Mouse (Mus musculus) B cell, adult 62 days (primary cell): ENCODE data around the gene Hpdl. TPM values are rescaled to one million over a fixed set of nuclear protein-coding genes. Genes with fewer than 3 reads are reported as not detected.

Source experiments
- total RNA-seq: library from RNA; stranded (reverse); gene quantifications from 4 replicates; pipeline ENCODE4 v1.2.4, GENCODE M21; 2023

The Hpdl gene
- total RNA-seq: not detected in 4 replicates

GRCm38 (mm10) chr4:116821694-116822016, at the start of gene Hpdl:
TSS of gene Hpdl (minus strand) at chr4:116821707.

DNA sequence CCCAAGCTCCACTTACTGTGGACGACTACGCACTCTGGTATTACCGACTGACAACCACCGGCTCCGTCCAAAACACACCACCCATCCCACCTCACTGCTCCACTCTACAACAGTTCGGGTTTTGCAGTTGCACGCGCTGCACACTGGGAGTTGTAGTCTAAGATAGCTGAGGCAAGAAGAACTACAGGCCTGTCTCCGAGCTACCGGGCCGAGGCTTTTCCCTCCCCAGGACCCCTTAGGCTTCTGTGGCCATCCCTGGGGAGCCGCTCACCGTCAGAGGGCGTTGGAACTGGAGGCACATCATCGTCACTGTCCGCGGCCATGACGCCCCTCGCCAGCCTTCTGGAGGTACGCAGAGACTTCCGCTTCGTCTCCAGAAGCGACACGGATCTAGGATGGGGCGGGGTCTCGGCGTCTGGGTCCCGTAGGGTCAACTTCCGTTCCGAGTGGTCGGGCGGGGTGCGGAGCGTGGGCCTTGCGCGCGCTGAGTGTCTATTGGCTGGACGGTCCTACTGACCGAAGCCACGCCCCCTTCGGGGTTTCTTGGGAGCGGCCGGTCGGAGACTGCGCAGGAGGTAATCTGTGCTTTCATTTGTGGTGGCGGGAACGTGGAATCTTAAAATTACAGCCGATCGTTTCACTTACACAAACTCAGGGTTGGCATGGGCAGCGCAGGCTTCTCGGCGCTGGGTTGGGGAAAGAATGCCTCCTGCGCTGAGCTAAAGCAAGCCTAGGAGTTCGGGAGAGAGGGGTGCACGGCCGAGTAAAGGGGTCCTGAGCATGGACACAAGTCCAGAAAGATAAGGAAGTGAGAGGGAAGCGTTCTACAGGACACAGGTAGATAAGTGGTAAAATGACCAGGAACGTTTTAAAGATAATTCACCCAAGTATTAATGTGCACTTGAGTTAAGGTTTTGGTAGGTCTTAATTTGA, 14.0 kb downstream of the Hpdl start, which contains the start of the genes Toe1 and Mutyh:
Gene Toe1 (minus strand): TSS at position 444 of the 933 bp plus-strand sequence.
Gene Mutyh (plus strand): TSS at position 527 of the 933 bp plus-strand sequence.

Other genes starting within 250 kb of the Hpdl start
- gene Ccdc17, start 225.1 kb downstream of the Hpdl start, total RNA-seq: 17.6 to 22.3 TPM (median 18.6 TPM) in 4 replicates
- 64.6 to 72.9 TPM (median 68.7 TPM) in 4 replicates for gene Nasp, start 193.8 kb downstream of the Hpdl start, total RNA-seq
- gene Akr1a1, start 170.0 kb downstream of the Hpdl start, total RNA-seq: 168 to 183 TPM (median 175 TPM) in 4 replicates
- 156 to 175 TPM (median 166 TPM) in 4 replicates for gene Prdx1, start 136.2 kb downstream of the Hpdl start, total RNA-seq
- gene Mmachc, start 113.3 kb downstream of the Hpdl start, total RNA-seq: 3.4 to 7.5 TPM (median 5.3 TPM) in 4 replicates
- 16.2 to 32.2 TPM (median 20.9 TPM) in 4 replicates for gene Ccdc163, start 113.2 kb downstream of the Hpdl start, total RNA-seq
- gene Tesk2, start 100.8 kb downstream of the Hpdl start, total RNA-seq: 10.7 to 12.8 TPM (median 12.6 TPM) in 4 replicates
- 44.6 to 53.4 TPM (median 47.2 TPM) in 4 replicates for gene Toe1, start 14.1 kb downstream of the Hpdl start, total RNA-seq
- gene Mutyh, start 14.0 kb downstream of the Hpdl start, total RNA-seq: 17.0 to 26.9 TPM (median 20.9 TPM) in 4 replicates
- not detected in 4 replicates for gene Zswim5, start 55.7 kb upstream of the Hpdl start, total RNA-seq
- gene Urod, start 172.7 kb upstream of the Hpdl start, total RNA-seq: 37.9 to 51.1 TPM (median 44.8 TPM) in 4 replicates
- gene Hectd3, start 173.6 kb upstream of the Hpdl start, total RNA-seq: 40.2 to 52.2 TPM (median 48.5 TPM) in 4 replicates
- gene Eif2b3, start 197.7 kb upstream of the Hpdl start, total RNA-seq: 27.5 to 33.1 TPM (median 31.5 TPM) in 4 replicates